Mouse (Mus musculus) cortical plate, adult 2 months (tissue): ENCODE results near the gene Lsamp.

Experiments
- CTCF ChIP-seq: fragments of 200-500 bp; IDR thresholded peaks from 2 replicates; pipeline ENCODE4 v1.5.1; 2011; ENCODE audit warnings: mild to moderate bottlenecking, control low read depth, low read length; ENCODE audit not compliant: insufficient read depth; ENCODE audit errors: extremely low read depth
- POLR2A ChIP-seq: fragments of 200-500 bp; IDR thresholded peaks from 2 replicates; pipeline ENCODE4 v1.6.1; 2011; ENCODE audit warnings: mild to moderate bottlenecking, low read length, control low read depth; ENCODE audit not compliant: insufficient read depth; ENCODE audit errors: extremely low read depth

- TF ChIP-seq CTCF: no peak
- no peak for TF ChIP-seq POLR2A
Observed at GRCm38 (mm10) chr16:41467391-41467790, 1483.2 kb downstream of the Lsamp start.
